Mouse (Mus musculus): Measurements from ENCODE around the gene Adcy4.

Gene Adcy4

DNA sequence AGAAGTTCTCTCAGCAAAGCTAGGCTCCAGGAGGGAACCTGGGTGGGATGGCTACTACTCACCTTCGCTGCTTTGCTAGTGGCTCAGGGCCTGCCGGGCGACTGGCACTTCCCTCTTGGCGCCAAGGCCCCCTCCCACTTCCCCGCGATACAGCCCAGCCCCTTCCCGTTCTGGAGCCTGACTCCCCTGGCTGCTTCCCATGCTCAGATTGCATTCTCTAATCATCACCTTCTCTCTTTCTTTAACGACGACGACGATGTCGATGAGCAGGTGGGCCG lies at the start of gene Adcy4:
TSS of gene Adcy4 (minus strand) at position 138 of the 278 bp plus-strand sequence.
- DNase-seq (ENCODE audit: low read depth), result no peak

DNA sequence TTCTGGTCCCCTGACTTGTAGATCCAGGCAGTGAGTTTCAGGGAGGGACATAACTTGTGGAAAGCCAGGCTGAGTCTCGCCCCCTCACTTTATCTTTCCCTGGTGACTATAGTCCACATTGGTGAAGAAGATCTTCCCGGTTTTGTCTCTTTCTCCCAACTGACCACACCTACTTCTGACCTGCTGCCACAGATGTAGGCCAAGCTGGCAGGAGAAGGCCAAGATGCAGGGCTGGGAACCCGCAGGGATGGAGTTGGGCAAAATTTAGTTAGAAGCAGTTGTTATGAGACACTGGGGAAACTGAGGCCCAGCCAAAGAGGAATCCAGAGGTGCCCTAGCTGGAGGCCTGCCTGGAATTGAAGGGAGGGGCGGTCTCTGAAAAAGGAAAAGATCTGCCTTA lies 49.2 kb upstream of the Adcy4 start:
- DNase-seq (ENCODE audit: low read depth), result no peak

DNA sequence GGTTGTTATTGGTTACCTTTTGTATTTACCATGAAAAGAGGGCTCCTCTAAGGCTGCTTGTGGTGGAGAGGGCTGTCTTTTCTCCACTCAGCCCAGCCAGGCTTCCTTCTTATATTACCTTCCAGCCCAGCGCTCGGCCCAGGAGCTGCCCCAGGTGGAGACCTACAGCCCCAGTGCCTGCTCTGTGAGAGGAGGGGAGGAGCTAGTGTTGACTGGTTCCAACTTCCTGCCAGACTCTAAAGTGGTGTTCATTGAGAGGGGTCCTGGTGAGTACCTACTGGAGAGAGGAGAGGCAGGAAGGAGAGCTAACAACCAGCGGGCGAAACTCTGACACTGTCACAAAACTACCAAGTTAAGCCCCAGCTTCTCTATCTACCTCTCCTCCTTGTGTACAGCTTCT lies 46.4 kb upstream of the Adcy4 start:
- no peak for DNase-seq (ENCODE audit: low read depth)

DNA sequence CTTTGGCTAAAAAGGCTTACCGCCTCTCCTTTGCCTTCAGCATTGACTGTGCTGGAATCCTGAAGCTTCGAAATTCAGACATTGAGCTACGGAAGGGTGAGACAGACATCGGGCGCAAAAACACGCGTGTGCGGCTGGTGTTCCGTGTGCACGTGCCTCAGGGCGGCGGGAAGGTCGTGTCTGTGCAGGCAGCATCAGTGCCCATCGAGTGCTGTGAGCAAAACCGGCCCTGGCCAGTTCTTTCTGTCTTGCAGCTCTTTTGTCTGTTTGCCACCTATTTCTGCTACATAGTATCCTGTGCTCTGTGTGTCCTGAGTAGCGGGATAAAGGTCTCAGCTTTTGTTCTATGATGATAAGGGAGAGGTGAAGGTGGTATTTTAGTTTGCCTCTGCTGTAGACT lies 46.0 kb upstream of the Adcy4 start:
- no peak for DNase-seq (ENCODE audit: low read depth)

- DNase-seq (ENCODE audit: low read depth), result no peak
Observed at GRCm38 (mm10) chr14:55828716-55829263, 44.9 kb upstream of the Adcy4 start.

- no peak for DNase-seq (ENCODE audit: low read depth)
Observed at GRCm38 (mm10) chr14:55826551-55827340, 42.9 kb upstream of the Adcy4 start.

GRCm38 (mm10) chr14:55826142-55826541 lies 42.2 kb upstream of the Adcy4 start:
- no peak for DNase-seq (ENCODE audit: low read depth)

DNA sequence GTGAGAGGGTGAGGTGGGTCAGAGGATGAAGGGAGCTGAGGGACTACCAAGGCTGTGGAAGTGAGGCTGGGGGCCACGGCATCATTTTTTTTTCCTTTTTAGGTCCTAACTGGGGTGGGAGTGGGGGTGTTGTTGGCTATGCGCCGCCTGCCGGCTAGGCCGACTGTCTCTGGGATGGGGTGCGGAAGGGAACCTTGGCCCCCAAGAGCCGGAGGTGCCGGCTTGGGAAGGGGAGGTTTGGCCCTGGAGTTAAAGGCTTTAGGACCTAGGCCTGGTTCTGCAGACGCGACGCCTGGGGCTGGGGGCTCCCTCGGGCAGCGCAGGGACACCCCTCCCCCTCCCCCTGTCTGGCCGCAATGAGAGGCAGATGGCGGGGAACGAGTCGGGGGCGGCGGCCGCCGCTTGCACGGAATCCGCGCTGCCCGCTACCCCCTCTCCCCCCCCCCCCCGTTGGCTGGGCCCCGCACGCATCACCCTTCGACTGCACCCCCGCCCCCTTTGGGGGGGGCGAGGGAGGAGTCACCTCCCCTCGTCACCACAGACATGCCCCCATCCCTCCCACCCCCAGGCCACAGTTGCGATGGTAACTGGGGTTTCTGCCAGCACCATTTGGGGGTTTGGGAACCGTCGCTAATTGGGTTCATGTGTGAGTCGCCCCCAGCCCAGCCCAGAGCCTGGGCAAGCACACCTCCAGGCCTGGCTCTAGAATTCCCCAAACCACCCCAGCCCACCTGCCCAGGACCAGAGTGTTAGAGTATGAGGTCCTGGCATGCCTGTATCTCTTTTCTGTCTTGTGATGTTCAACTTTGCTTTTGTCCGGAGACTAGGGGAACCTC lies 41.5 kb upstream of the Adcy4 start:
- DNase-seq (ENCODE audit: low read depth), result peak; percentile 40

DNA sequence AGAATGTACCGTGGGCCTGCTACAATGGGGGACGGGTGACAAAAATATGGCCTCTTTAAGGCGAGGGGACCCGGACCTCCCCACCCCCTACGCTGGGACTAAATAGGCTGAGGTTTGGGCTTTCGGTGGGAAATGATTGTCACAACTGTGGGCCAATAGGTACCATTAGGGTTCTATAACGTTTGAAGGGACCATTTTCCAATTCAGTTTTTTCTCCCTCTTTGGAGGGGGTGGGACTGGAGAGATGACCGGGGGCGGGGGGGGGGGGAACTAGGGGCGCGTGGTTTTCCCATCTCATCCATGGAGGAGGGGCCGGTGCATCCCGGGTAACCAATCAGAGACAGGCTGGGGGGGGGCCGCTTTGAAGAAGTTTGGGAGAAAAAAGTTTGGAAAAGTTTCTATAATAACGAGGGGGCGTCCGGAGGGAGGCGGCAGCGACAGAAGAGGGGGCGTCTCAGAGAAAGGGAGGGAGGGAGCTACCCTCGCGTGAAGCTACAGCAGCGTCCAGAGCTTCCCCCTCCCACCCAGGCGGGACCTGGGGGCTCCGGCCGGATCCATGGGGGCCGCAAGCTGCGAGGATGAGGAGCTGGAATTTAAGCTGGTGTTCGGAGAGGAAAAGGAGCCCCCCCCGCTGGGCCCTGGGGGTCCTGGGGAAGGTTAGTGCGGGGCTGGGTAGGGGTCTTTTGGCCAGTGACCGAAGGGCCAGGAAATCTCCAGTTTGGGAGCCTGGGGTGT lies 40.8 kb upstream of the Adcy4 start:
- peak; percentile 43 for DNase-seq (ENCODE audit: low read depth)

- DNase-seq (ENCODE audit: low read depth), result no peak
Observed at GRCm38 (mm10) chr14:55824001-55824480, 40.1 kb upstream of the Adcy4 start.

DNA sequence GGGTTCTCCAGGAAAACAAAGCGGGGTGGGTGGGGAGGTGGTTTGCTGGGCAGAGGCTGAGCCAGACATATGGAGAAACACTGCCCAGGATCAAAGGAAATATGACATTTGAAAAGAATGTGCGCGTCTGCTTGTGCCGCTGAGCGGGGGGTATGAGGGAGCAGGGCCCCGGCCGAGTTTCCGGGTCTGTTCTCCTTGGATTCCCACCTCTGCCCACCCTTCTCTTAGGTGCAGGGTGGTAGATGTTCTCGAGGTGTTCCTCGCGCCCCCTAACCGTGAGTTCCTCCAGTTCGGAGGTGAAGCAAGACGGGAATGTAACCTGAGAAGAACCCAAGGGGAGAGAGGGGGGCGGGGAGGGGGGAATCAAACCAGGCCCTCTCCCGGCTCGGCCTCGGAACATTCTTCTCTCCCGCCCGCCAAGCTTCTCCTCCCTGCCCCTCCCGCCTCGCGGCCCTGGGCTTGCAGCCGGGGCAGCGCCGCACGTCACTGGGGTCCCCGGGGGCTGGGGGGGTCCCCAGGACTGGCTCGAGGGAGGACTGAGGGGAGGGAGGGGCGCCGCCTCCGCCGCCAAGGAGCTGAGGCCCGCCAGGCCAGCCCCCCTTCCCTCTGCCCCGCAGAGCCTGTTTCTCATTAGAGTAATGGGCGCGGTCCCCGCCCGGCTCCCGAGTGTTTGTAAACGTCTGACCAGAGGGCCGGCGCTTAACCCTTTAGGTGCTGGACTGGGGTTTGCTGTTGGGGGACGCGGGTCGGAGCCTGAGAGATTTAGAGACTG lies 39.3 kb upstream of the Adcy4 start, which contains the start of gene Nfatc4:
TSS of gene Nfatc4 (plus strand) at position 154 of the 772 bp plus-strand sequence.
- peak; percentile 82 for DNase-seq (ENCODE audit: low read depth)

- DNase-seq (ENCODE audit: low read depth), result peak; percentile 96
Observed at GRCm38 (mm10) chr14:55822435-55822990, 38.6 kb upstream of the Adcy4 start.

DNA sequence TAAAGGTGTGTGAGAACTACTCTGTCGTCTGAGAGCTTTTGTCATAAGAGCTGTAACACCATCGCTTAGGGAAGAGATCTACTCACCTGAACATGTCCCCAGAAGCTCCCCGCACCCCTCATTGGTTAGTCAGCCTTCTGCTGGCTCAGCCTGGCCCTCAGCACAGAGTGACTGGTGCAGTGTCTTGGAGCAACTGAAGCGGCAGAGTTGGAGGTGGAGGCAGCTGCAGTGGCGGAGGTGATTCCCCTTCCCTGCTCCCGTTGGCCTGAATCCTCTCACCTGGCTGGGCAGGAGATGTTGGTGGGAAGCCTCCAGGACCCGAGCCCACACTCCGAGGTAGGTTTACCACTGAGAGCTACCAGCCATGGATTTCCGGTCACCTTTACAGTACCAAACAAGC lies 36.7 kb upstream of the Adcy4 start:
- no peak for DNase-seq (ENCODE audit: low read depth)

GRCm38 (mm10) chr14:55819845-55820405 lies 36.0 kb upstream of the Adcy4 start:
- DNase-seq (ENCODE audit: low read depth), result no peak

DNA sequence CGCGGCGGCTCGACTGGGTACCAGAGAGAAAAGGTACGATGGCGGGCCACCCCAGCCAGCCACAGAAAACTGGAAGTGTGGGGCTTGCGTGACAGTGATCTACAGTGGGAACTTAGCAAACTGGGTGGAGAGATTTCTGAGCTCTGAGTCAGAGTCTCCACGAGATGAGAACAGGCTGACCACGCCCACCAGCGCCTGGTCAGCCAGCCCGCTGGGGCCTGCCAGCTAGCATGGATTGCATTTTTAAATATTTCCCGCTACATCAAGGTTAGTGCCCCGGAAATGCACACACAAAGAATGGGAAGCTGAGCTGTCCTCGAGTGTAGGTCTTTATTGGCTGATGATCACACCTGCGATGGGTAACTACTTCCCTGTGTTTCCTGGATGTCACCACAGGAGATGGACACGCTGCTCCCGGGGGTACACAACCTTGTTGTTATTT lies 31.4 kb upstream of the Adcy4 start:
- peak; percentile 75 for DNase-seq (ENCODE audit: low read depth)

- no peak for DNase-seq (ENCODE audit: low read depth)
Observed at GRCm38 (mm10) chr14:55814885-55815284, 31.0 kb upstream of the Adcy4 start.

DNA sequence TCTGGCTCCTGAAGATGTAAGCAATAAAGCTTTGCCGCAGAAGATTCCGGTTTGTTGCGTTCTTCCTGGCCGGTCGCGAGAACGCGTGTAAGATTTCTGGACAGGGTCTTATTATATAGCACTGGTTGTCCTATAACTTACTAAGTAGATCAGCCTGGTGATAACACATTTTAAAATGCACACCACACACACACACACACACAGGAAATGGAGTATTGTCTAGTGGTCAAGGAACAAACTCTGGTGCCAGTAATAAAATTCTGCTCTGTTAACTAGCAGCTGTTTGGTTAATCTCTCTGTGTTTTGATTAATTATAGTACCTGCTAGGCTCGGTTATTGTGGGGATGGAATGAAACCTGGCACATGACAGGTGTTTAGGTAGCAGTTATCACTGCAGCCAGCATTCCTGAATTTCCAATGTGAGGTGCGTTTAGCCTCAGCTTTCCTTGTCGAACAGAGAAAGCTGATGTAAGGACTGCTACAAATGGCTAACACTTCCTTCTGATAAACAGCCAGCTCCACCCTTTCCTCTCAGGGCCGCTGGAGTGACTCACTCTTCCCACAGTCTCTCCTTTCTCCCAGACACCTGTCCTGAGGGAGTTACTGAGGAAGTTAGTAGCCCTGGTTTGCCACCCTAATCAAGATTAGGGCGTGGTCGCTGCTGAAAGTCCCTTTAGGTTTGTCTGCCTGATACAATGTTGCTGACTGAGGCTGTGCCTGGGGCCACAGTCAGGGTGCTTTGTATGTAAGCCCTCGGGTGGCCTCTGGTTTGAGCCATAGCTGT lies 11.7 kb upstream of the Adcy4 start:
- no peak for DNase-seq (ENCODE audit: low read depth)

- DNase-seq (ENCODE audit: low read depth), result no peak
Observed at GRCm38 (mm10) chr14:55793946-55794345, 10.1 kb upstream of the Adcy4 start.

DNA sequence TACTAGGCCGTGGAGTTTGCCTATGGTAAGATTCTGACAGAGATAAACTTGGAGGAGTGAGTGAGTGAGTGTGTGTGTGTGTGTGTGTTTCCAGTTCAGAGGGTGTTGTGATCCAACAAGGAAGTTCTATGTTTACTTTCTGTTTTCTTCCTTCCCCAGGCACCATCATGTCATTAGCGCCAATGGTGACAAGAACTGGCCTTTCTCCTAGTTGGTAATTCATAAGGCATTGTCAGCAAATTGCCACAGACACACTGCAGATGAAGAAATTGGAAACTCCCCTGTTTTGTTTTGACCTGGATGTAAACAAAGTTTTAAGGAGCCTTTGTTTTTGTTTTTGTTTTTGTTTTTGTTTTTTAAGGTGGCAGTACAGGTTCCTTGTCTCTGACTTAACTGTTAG lies 9.6 kb upstream of the Adcy4 start:
- DNase-seq (ENCODE audit: low read depth), result no peak
